Mouse (Mus musculus): ENCODE results near the gene Tvp23b. TPM values are rescaled to one million over a fixed set of nuclear protein-coding genes. Genes with fewer than 3 reads are reported as not detected.

Gene Tvp23b
- polyA plus RNA-seq, 1 experiment from 2014 or later, result 53.8 TPM

DNA sequence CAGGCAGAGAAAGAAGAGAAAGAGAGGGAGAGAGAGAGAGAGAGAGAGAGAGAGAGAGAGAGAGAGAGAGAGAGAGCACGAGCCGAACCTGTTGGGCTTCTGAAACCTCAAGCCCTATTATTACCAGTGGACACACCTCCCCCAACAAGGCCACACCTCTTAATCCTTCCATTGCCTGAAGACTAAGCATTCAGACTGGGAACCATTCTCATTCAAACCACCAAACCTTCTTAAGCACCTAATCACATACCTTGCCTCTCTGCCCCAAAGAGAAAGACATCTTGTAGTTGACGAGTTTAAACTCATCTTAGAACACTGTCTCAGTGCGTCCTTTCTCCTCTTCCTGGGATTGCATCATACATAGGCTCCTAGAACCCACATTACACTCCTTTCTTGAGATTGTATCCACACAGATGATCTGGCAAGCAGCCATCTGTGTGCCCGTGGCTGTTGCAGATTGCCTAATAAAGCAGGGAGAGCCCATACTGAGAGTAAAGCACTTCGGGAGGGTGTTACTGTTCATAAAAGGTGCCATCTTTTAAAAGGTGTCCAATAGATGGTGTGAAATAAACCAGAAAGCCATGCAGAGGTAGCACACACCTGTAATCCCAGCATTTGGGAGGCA lies 24.7 kb downstream of the Tvp23b start:
- Histone ChIP-seq H3K4me3 (no peak overlapping the region), H3K9ac (no peak overlapping the region), H3K27me3 (no peaks in the 10 kb centered on the region), H3K4me2 (no peak overlapping the region), H3K9me3 (no peaks in the 10 kb centered on the region), H3K27ac (replicated peaks) (no peak overlapping the region), H3K36me3 (no peaks in the 10 kb centered on the region), H3K4me1 (replicated peaks) (no peaks in the 10 kb centered on the region)
- ATAC-seq (ENCODE audit: low FRiP score, low read depth), result no peak
- WGBS, result 74% methylated on average over 6 of the region's 6 CpGs

DNA sequence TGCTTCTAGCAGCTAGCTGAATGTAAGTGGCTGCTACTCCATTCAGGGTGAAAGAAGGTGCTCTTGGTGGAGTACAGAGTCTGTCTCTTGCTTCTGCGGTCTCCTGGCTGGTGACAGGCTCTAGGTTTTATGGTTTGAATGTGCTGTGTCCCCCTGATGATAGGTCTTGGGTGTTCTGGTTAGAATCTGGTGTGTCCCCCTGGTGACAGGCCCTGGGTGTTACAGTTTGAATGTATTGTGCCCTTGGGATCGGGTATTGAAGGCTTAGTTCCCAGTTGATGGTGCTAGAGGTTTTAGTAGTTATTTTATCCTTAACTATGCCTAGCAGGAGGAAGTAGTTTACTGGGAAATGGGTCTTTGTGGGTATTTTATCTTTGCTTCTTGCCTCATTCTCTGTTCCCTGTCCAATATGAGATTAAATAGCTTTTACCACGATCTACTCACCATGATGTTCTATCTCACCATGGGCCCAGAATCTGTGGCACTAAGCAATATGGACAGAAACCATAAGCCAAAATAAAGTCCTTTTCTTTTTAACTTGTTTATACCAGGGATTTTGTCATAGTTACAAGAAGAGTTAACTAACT lies 30.6 kb downstream of the Tvp23b start:
- no peaks in the 10 kb centered on the region for H3K27me3 ChIP-seq
- H3K27ac ChIP-seq (replicated peaks), result no peak overlapping the region
- WGBS, result 87% methylated on average over 3 of the region's 3 CpGs
- peaks cover 4% of the 10 kb centered on the region; the same call in 1 of the 2 replicates for H3K4me1 ChIP-seq (replicated peaks)
- H3K9me3 ChIP-seq, result no peaks in the 10 kb centered on the region
- H3K4me3 ChIP-seq, result no peak overlapping the region
- H3K4me2 ChIP-seq, result no peak overlapping the region
- no peaks in the 10 kb centered on the region for H3K36me3 ChIP-seq
- no peak overlapping the region for H3K9ac ChIP-seq
- no peak for ATAC-seq (ENCODE audit: low FRiP score, low read depth)

DNA sequence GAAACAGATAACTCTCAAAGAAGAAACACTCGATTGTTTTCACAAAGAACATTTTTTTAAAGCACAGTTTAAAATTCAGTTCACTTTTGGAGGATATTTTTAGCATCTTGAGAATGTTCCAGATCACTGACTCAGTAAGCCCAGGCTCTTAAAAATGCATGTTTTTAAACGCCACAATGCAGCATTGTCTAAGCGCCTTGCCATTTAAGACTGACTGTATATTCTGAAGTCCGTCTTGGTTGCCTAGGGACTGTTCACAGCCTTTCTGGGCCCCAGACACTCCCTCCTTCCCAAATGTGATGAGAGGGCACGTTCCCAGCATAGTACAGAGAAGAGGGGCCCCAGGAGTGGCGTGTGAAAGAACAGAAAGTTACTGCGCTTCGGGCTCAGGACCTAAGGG lies 32.1 kb downstream of the Tvp23b start:
- H3K4me2 ChIP-seq, result no peak overlapping the region
- H3K4me3 ChIP-seq, result no peak overlapping the region
- WGBS, result 23% methylated on average over 8 of the region's 8 CpGs
- H3K9me3 ChIP-seq, result no peaks in the 10 kb centered on the region
- H3K9ac ChIP-seq, result no peak overlapping the region
- no peaks in the 10 kb centered on the region for H3K36me3 ChIP-seq
- H3K4me1 ChIP-seq (replicated peaks), result peaks cover 4% of the 10 kb centered on the region; the same call in 1 of the 2 replicates
- H3K27me3 ChIP-seq, result no peaks in the 10 kb centered on the region
- 0 out of 2 replicates have a peak overlapping the region, but pooled peaks have one; percentile 30 for H3K27ac ChIP-seq (replicated peaks)
- ATAC-seq (ENCODE audit: low FRiP score, low read depth), result no peak

DNA sequence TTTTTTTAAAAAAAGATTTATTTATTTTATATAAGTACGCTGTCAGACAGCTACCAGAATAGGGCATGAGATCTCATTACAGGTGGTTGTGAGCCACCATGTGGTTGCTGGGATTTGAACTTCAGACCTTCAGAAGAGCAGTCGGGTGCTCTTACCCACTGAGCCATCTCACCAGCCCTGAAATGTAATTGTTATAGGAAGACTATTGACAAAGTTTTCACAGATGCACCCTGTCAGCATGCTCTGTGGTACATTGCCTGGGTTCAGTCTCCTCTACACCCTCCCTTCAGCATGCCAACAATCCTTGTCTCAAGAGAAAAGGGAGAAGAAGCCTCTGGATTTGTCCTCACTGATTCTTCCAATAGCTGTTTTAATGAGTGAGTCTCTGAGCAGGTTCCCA lies 33.9 kb downstream of the Tvp23b start:
- Histone ChIP-seq H3K36me3 (no peaks in the 10 kb centered on the region), H3K27ac (replicated peaks) (no peak overlapping the region), H3K27me3 (no peaks in the 10 kb centered on the region), H3K4me2 (no peak overlapping the region), H3K4me3 (no peak overlapping the region), H3K9ac (no peak overlapping the region), H3K4me1 (replicated peaks) (peaks cover 4% of the 10 kb centered on the region; the same call in 1 of the 2 replicates), H3K9me3 (no peaks in the 10 kb centered on the region)
- 95% methylated on average over 2 of the region's 2 CpGs for WGBS
- no peak for ATAC-seq (ENCODE audit: low FRiP score, low read depth)

DNA sequence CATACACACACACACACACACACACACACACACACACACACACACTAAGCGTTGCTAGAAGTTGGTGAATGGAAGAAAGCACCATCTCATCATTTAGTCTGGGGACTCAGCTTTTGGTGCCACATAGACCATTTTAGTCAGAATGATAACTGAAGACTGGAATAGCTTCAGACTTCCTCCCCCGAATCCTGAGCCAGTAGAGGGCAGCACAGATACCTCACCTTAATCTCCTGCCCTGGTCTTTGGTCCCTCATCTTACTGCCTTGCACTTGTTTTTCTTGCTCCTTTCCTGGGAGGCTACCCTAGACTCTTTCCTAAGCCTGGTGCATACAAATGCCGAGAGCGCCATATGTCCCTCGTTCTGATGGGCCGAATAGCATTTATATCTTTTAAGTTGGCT lies 35.3 kb downstream of the Tvp23b start:
- 62% methylated on average over 6 of the region's 6 CpGs for WGBS
- ATAC-seq (ENCODE audit: low FRiP score, low read depth), result no peak
- no peaks in the 10 kb centered on the region for H3K36me3 ChIP-seq

DNA sequence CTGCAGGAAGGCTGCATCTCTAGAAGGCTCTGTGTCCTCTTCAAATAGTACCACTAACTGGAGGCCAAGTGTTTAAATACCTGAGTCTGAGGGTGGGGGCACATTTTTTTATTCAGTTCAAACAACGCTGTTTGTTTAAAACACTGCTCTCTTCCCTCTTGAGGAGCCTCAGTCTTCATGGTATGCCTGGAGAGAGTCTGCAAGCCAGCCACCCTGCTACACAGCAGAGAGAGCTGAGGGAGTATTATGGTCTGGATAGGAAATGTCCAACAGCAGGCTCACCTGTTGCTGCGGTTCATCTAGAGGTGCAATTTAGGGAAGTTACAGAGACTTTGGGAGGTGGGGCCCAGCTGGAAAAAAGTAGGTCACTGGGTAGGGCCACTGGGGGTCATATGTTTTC lies 36.2 kb downstream of the Tvp23b start:
- no peak overlapping the region for H3K9ac ChIP-seq
- 93% methylated on average over 2 of the region's 2 CpGs for WGBS
- H3K4me1 ChIP-seq (replicated peaks), result peaks cover 9% of the 10 kb centered on the region
- no peaks in the 10 kb centered on the region for H3K27me3 ChIP-seq
- ATAC-seq (ENCODE audit: low FRiP score, low read depth), result no peak
- no peaks in the 10 kb centered on the region for H3K36me3 ChIP-seq
- H3K27ac ChIP-seq (replicated peaks), result no peak overlapping the region
- H3K9me3 ChIP-seq, result no peaks in the 10 kb centered on the region
- no peak overlapping the region for H3K4me3 ChIP-seq
- no peak overlapping the region for H3K4me2 ChIP-seq

More for the DNA sequence above, 35.3 kb downstream of the Tvp23b start:
- no peak overlapping the region for H3K27ac ChIP-seq (replicated peaks)
- H3K4me1 ChIP-seq (replicated peaks), result peaks cover 4% of the 10 kb centered on the region; the same call in 1 of the 2 replicates
- H3K9ac ChIP-seq, result no peak overlapping the region
- H3K4me2 ChIP-seq, result no peak overlapping the region
- no peaks in the 10 kb centered on the region for H3K27me3 ChIP-seq
- no peaks in the 10 kb centered on the region for H3K9me3 ChIP-seq
- no peak overlapping the region for H3K4me3 ChIP-seq

DNA sequence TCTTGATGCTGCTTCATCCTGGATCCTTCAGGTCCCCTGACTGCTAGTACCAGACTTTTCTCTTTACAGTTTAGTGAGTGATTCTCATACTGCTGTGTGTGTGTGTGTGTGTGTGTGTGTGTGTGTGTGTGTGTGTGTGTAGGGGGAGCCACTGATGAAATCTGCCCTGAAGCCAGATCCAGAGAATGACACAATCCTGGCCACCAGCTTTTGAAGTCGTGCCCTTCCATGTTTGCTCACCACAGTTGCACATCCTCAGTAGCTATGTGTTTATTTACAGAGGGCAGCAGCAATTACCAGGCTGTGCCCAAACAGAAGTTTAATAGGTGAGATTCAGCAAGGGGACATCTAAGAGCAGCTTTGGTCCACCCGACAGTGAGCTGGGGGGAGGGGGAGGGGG lies 37.5 kb downstream of the Tvp23b start:
- H3K4me3 ChIP-seq, result no peak overlapping the region
- no peak overlapping the region for H3K9ac ChIP-seq
- no peak overlapping the region for H3K4me2 ChIP-seq
- 46% methylated on average over 2 of the region's 2 CpGs for WGBS
- H3K36me3 ChIP-seq, result no peaks in the 10 kb centered on the region
- H3K4me1 ChIP-seq (replicated peaks), result peaks cover 11% of the 10 kb centered on the region
- no peak for ATAC-seq (ENCODE audit: low FRiP score, low read depth)
- H3K27me3 ChIP-seq, result no peaks in the 10 kb centered on the region
- H3K9me3 ChIP-seq, result no peaks in the 10 kb centered on the region
- no peak overlapping the region for H3K27ac ChIP-seq (replicated peaks)

DNA sequence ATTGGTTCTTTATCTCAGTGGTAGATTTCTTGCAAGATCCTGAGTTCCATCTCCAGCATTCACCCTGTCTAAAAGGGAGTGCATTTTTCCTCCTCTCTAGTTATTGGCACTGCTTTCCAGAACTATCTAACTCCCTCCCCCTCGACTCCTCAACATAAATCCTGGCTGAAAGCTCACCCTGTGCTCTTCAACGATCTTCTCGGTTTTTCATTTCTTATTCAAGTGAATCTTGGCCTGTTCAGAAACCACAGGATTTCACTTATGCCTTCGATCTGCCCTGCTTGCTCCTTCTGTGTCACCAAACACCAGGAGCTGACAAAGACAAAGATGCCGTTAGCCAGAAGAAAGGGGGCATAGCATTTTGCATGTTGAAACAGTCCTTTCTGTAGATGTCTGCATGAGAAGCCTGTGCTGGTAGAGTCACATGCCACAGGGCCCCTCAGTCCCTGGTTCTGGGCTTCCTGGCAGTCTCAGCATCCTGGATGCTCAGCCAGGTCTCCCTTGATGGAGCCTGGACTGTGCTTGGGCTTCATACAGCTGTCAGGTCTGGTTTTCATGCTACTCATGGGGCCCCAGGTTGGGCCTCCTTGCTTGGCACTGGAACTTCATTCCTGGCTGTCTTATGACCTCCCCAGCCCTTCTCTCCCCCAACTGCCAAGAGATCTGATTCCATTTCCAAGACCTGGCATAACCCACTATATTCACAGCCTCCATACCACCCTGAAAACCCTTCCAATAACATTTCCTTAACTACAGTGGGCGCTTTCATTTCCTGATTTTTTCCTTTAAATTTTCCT lies 40.9 kb downstream of the Tvp23b start:
- Histone ChIP-seq H3K27me3 (no peaks in the 10 kb centered on the region), H3K4me1 (replicated peaks) (peaks cover 14% of the 10 kb centered on the region), H3K9me3 (no peaks in the 10 kb centered on the region), H3K27ac (replicated peaks) (0 out of 2 replicates have a peak overlapping the region, but pooled peaks have one; percentile 8), H3K36me3 (no peaks in the 10 kb centered on the region), H3K9ac (no peak overlapping the region), H3K4me2 (peak overlapping the region; percentile 48), H3K4me3 (peak overlapping the region; percentile 33)
- ATAC-seq (ENCODE audit: low FRiP score, low read depth), result no peak
- 67% methylated on average over 6 of the region's 6 CpGs for WGBS

DNA sequence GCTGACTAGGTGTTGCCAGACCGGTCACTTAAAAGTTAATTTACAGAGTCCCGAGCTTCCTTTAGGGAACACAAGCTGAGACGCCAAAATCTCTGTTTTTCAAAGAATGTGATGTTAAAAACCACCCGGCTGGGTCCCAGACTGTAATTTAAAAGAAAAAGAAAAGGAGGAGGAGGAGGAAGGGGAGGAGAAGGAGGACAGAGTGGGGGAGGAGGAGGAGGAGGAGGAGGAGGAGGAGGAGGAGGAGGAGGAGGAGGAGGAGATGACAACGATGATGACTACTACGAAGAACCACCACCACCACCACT lies 41.4 kb downstream of the Tvp23b start:
- Histone ChIP-seq H3K4me2 (peak overlapping the region; percentile 48), H3K4me3 (peak overlapping the region; percentile 33), H3K36me3 (no peaks in the 10 kb centered on the region), H3K27ac (replicated peaks) (0 out of 2 replicates have a peak overlapping the region, but pooled peaks have one; percentile 8), H3K27me3 (no peaks in the 10 kb centered on the region), H3K9ac (no peak overlapping the region), H3K9me3 (no peaks in the 10 kb centered on the region), H3K4me1 (replicated peaks) (peaks cover 14% of the 10 kb centered on the region)
- 15% methylated on average over 6 of the region's 6 CpGs for WGBS
- ATAC-seq (ENCODE audit: low FRiP score, low read depth), result no peak

DNA sequence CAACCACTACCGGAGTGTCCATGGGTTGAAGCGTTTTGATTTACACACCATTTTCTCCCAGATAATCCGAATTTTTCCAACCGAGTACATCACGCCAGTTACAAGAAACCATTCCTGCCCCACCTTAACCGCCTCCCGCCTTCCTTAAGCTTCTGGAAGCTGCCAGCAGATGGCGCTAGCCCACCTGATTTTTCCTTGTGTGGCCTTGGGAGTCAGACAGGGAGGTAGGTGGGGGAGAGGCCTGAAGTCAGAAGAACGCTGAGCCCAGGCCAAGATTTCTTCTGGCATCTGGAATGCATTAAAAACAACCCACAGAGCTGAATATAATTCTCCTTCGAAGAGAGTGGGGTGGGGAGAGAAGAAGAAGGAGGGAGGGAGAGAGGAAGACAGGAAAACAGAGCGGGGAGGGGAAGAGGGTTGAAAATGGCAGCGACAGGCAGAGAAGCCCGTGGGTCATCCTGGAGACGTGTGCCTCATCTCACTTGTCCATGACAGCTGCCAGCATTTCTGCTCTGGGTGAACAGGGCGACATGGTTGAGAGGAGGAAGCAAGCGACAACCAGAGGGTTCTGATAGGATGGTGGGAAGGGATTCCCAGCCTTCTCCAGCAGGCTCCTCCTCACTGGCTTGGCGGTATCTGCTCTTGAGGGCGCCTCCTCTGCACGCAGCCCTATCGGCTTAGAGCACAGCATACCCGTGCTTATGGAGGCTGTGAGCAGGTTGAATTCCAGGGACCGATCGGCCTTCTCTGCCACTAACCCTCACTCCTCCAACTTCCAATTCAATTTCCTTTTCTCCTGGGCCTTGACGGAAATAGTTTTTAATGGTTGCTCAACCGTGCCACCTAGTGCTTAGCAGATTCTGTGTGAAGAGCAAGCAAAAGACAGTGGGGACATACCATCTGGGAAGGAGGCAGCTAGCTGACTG lies 42.1 kb downstream of the Tvp23b start:
- H3K9me3 ChIP-seq, result no peaks in the 10 kb centered on the region
- ATAC-seq (ENCODE audit: low FRiP score, low read depth), result peak; percentile 95
- peak overlapping the region; percentile 40 for H3K27ac ChIP-seq (replicated peaks)
- peak overlapping the region; percentile 48 for H3K4me2 ChIP-seq
- H3K9ac ChIP-seq, result 0 out of 2 replicates have a peak overlapping the region, but pooled peaks have one; percentile 3
- WGBS, result 27% methylated on average over 25 of the region's 25 CpGs
- no peaks in the 10 kb centered on the region for H3K36me3 ChIP-seq
- no peaks in the 10 kb centered on the region for H3K27me3 ChIP-seq
- peak overlapping the region; percentile 33 for H3K4me3 ChIP-seq
- H3K4me1 ChIP-seq (replicated peaks), result peaks cover 14% of the 10 kb centered on the region

DNA sequence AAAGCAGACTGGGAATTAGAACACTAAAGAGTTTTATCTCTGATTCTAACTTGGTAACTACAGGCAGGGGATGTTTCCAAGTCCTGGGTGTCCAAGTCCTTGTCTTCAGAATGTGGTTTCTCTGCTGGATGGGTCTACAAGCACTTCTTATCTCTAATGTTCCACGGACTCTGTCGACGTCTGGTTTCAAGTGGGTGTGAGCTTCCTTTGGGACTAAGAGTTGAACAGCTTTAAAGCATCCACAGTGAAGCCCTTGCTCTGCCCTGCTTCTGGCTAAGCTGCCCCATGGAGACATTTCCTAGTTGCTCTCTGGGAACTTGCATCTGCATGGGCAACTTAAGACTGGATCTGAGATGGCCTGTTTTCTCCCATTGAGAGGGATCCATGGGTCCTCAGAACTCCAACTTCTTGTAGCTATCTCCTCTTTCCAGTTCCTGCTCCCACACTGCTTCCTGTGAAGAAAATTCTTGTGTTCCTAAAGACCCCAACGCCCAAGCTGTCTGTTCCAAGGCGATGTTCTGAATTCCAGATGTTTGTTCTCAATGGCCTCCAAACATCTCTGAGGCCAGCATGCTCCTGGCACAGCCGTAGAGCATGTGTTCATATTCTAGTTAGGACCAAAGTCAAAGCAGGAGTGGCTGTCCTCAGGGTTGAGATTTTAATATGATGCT lies 45.0 kb downstream of the Tvp23b start:
- 86% methylated on average over 6 of the region's 6 CpGs for WGBS
- H3K4me1 ChIP-seq (replicated peaks), result peaks cover 14% of the 10 kb centered on the region
- no peaks in the 10 kb centered on the region for H3K36me3 ChIP-seq
- no peak overlapping the region for H3K4me3 ChIP-seq
- H3K9ac ChIP-seq, result no peak overlapping the region
- ATAC-seq (ENCODE audit: low FRiP score, low read depth), result no peak
- H3K9me3 ChIP-seq, result no peaks in the 10 kb centered on the region
- no peak overlapping the region for H3K4me2 ChIP-seq
- H3K27me3 ChIP-seq, result no peaks in the 10 kb centered on the region
- H3K27ac ChIP-seq (replicated peaks), result no peak overlapping the region
